In genomic region chr7:116425771-116426170, GRCm38 (mm10) we compare ENCODE assay signal across 23 mouse cellular contexts. TPM values are rescaled to one million over a fixed set of nuclear protein-coding genes. Genes with fewer than 3 reads are reported as not detected.
DNase-seq lines count a peak whose midpoint lies in the region; ATAC-seq and TF ChIP-seq lines count a peak whose summit lies in the region.
"Had no signal": no experiment of that assay in that cellular context is flagged by ENCODE, and none has a peak within 500 bp of the region (broad histone marks: within the 10 kb centered on the region; RNA-seq: fewer than 3 reads in every experiment).

No protein-coding gene starts in this region.

- no peak overlapping the region for H3K4me3 ChIP-seq in liver, adult 2 months (ENCODE audit: insufficient read depth, low read depth, low read length)
- no peak overlapping the region for H3K4me3 ChIP-seq in liver, embryonic 11.5 days (ENCODE audit: low read depth, low read length)
- no peak overlapping the region for H3K4me3 ChIP-seq in intestine, postnatal 0 days (ENCODE audit: low read depth, low read length)
- H3K4me3 ChIP-seq in stomach, embryonic 16.5 days (replicated peaks; ENCODE audit: low read length) = no peak overlapping the region
- no peak overlapping the region for H3K4me3 ChIP-seq in neural tube, embryonic 15.5 days (replicated peaks)
- H3K4me3 ChIP-seq: embryonic facial prominence, embryonic 15.5 days; forebrain, embryonic 10.5 days; heart, embryonic 15.5 days; layer of hippocampus, adult 2 months had no signal

- ATAC-seq in liver, embryonic 11.5 days (replicated peaks; ENCODE audit: low FRiP score) = no peak
- peak; percentile 88 for ATAC-seq in intestine, postnatal 0 days
- peak; percentile 33; the same call in 1 of the 2 replicates for ATAC-seq in stomach, embryonic 16.5 days (ENCODE audit: insufficient read depth, low FRiP score)
- no peak for ATAC-seq in neural tube, embryonic 15.5 days (ENCODE audit: low FRiP score)
- ATAC-seq: CD4-positive, CD25-positive, alpha-beta regulatory T cell, adult 4 months; Patski had no signal

- no peaks in the 10 kb centered on the region for H3K9me3 ChIP-seq in liver, embryonic 11.5 days (ENCODE audit: control insufficient read depth, low read length)
- H3K9me3 ChIP-seq in intestine, postnatal 0 days (ENCODE audit: control insufficient read depth) = no peaks in the 10 kb centered on the region
- H3K9me3 ChIP-seq in stomach, embryonic 16.5 days (replicated peaks; ENCODE audit: control insufficient read depth, low read length) = no peaks in the 10 kb centered on the region
- H3K9me3 ChIP-seq in neural tube, embryonic 15.5 days (replicated peaks) = no peaks in the 10 kb centered on the region
- H3K9me3 ChIP-seq: embryonic facial prominence, embryonic 15.5 days; forebrain, embryonic 10.5 days; heart, embryonic 15.5 days had no signal

- H3K27ac ChIP-seq in liver, adult 2 months (replicated peaks; ENCODE audit: insufficient read depth, low read depth, low read length) = peak overlapping the region; percentile 88
- no peak overlapping the region for H3K27ac ChIP-seq in liver, embryonic 11.5 days (ENCODE audit: low read depth, low read length)
- peak overlapping the region; percentile 91 for H3K27ac ChIP-seq in intestine, postnatal 0 days (ENCODE audit: low read depth, low read length)
- 0 out of 2 replicates have a peak overlapping the region, but pooled peaks have one; percentile 49 for H3K27ac ChIP-seq in stomach, embryonic 16.5 days (ENCODE audit: low read length)
- no peak overlapping the region for H3K27ac ChIP-seq in neural tube, embryonic 15.5 days (replicated peaks)
- H3K27ac ChIP-seq: embryonic facial prominence, embryonic 15.5 days; forebrain, embryonic 10.5 days; heart, embryonic 15.5 days; layer of hippocampus, adult 2 months; macrophage had no signal

- DNase-seq in heart, adult 11 months = peak; percentile 63
- DNase-seq in heart, postnatal 4 days = no peak
- peak; percentile 86 for DNase-seq in liver, adult 2 months (ENCODE audit: extremely low read depth, low read depth, low spot score)
- DNase-seq in liver, embryonic 11.5 days (ENCODE audit: low spot score) = no peak
- DNase-seq in cerebellum, adult 9-10 months = no peak
- DNase-seq: adrenal gland, postnatal 14 days; cerebellum, adult 11 months; cerebellum, postnatal 25 days; embryo, embryonic 11 days; gastrocnemius, postnatal 14 days; layer of hippocampus, postnatal 36 days; thymus, postnatal 36 days had no signal

- H3K4me2 ChIP-seq in liver, embryonic 11.5 days = no peak overlapping the region
- peak overlapping the region; percentile 30; the same call in 1 of the 2 replicates for H3K4me2 ChIP-seq in intestine, postnatal 0 days (replicated peaks; ENCODE audit: low read depth)
- no peak overlapping the region for H3K4me2 ChIP-seq in stomach, embryonic 16.5 days (ENCODE audit: low read depth, low read length)
- H3K4me2 ChIP-seq in neural tube, embryonic 15.5 days = no peak overlapping the region
- H3K4me2 ChIP-seq: embryonic facial prominence, embryonic 15.5 days; heart, embryonic 15.5 days; midbrain, embryonic 11.5 days had no signal

- no peaks in the 10 kb centered on the region for H3K27me3 ChIP-seq in liver, adult 2 months (ENCODE audit: control insufficient read depth, insufficient read depth, low read length)
- H3K27me3 ChIP-seq in liver, embryonic 11.5 days (replicated peaks; ENCODE audit: control insufficient read depth, insufficient read depth, low read length) = no peaks in the 10 kb centered on the region
- H3K27me3 ChIP-seq in intestine, postnatal 0 days (replicated peaks; ENCODE audit: control insufficient read depth, insufficient read depth, low read length) = no peaks in the 10 kb centered on the region
- no peaks in the 10 kb centered on the region for H3K27me3 ChIP-seq in stomach, embryonic 16.5 days (ENCODE audit: control insufficient read depth, insufficient read depth, low read length)
- no peaks in the 10 kb centered on the region for H3K27me3 ChIP-seq in neural tube, embryonic 15.5 days (replicated peaks)
- H3K27me3 ChIP-seq: embryonic facial prominence, embryonic 15.5 days; heart, embryonic 15.5 days; Patski had no signal

- TF ChIP-seq CTCF in liver, adult 2 months (IDR thresholded peaks at IDR 0.05; ENCODE audit: low read depth, low read length) = no peak
- no peak for TF ChIP-seq CTCF in intestine, postnatal 0 days (IDR thresholded peaks at IDR 0.05; ENCODE audit: low read depth)

- H3K36me3 ChIP-seq in liver, adult 2 months (ENCODE audit: control insufficient read depth, insufficient read depth, low read length) = peaks cover 2% of the 10 kb centered on the region; the same call in 1 of the 2 replicates
- no peaks in the 10 kb centered on the region for H3K36me3 ChIP-seq in liver, embryonic 11.5 days (ENCODE audit: control insufficient read depth, insufficient read depth, low read length)
- no peaks in the 10 kb centered on the region for H3K36me3 ChIP-seq in intestine, postnatal 0 days (ENCODE audit: control insufficient read depth, insufficient read depth)
- no peaks in the 10 kb centered on the region for H3K36me3 ChIP-seq in stomach, embryonic 16.5 days (ENCODE audit: control insufficient read depth, insufficient read depth, low read length)
- H3K36me3 ChIP-seq in neural tube, embryonic 15.5 days = no peaks in the 10 kb centered on the region
- H3K36me3 ChIP-seq: embryonic facial prominence, embryonic 15.5 days; heart, embryonic 15.5 days had no signal

- H3K9ac ChIP-seq in liver, adult 2 months (ENCODE audit: low read depth, low read length) = no peak overlapping the region
- no peak overlapping the region for H3K9ac ChIP-seq in liver, embryonic 11.5 days (ENCODE audit: low read depth, low read length)
- H3K9ac ChIP-seq in intestine, postnatal 0 days (ENCODE audit: low read depth, low read length) = no peak overlapping the region
- no peak overlapping the region for H3K9ac ChIP-seq in stomach, embryonic 16.5 days (ENCODE audit: low read length)
- H3K9ac ChIP-seq in neural tube, embryonic 15.5 days (replicated peaks) = no peak overlapping the region
- H3K9ac ChIP-seq: embryonic facial prominence, embryonic 15.5 days; heart, embryonic 15.5 days had no signal

- peaks cover 21% of the 10 kb centered on the region for H3K4me1 ChIP-seq in liver, adult 2 months (ENCODE audit: control insufficient read depth, insufficient read depth, low read length)
- H3K4me1 ChIP-seq in liver, embryonic 11.5 days (replicated peaks; ENCODE audit: control insufficient read depth, insufficient read depth, low read length) = no peaks in the 10 kb centered on the region
- H3K4me1 ChIP-seq in intestine, postnatal 0 days (replicated peaks; ENCODE audit: control insufficient read depth, insufficient read depth, low read length) = no peaks in the 10 kb centered on the region; the same call in 1 of the 2 replicates
- no peaks in the 10 kb centered on the region for H3K4me1 ChIP-seq in stomach, embryonic 16.5 days (ENCODE audit: control insufficient read depth, insufficient read depth, low read length)
- H3K4me1 ChIP-seq in neural tube, embryonic 15.5 days = no peaks in the 10 kb centered on the region
- H3K4me1 ChIP-seq: embryonic facial prominence, embryonic 15.5 days; forebrain, embryonic 10.5 days had no signal

- H3K79me2 ChIP-seq in liver, adult 2 months (ENCODE audit: control insufficient read depth, insufficient read depth, low read length) = peaks cover 29% of the 10 kb centered on the region

- WGBS in liver, adult 2 months = 25% methylated on average over 6 of the region's 6 CpGs
- 82% methylated on average over 6 of the region's 6 CpGs for WGBS in liver, embryonic 11.5 days
- 39% methylated on average over 6 of the region's 6 CpGs for WGBS in intestine, postnatal 0 days
- WGBS in stomach, embryonic 16.5 days = 81% methylated on average over 6 of the region's 6 CpGs
- WGBS in neural tube, embryonic 15.5 days = 87% methylated on average over 6 of the region's 6 CpGs

- no peak for TF ChIP-seq POLR2A in liver, adult 2 months (IDR thresholded peaks at IDR 0.05; ENCODE audit: extremely low read depth, insufficient read depth, low read length)

RNA-seq across cellular contexts. Expression of gene Pik3c2a, which starts 17.5 kb away (rescaled TPM):
- total RNA-seq in heart, postnatal 4 days (2021) = 10 to 100 TPM; 25.2 to 26.0 TPM
- 39.7 and 40.7 TPM in 2 replicates for total RNA-seq in liver, adult 2 months (2014; rRNA removed)
- 1.7 and 1.8 TPM in 2 replicates for polyA plus RNA-seq in liver, adult 2 months (2012; rRNA removed)
- 14.9 and 16.8 TPM in 2 replicates for polyA plus RNA-seq in liver, embryonic 11.5 days (2014; fragmentation: Nextera tagmentation; extraction: Ambion mirVana)
- polyA plus RNA-seq in intestine, postnatal 0 days (2015; fragmentation: Nextera tagmentation; extraction: Ambion mirVana) = 21.5 and 26.4 TPM in 2 replicates
- polyA plus RNA-seq in stomach, embryonic 16.5 days (2015; fragmentation: Nextera tagmentation; extraction: Ambion mirVana) = 28.7 and 29.3 TPM in 2 replicates
- polyA plus RNA-seq in neural tube, embryonic 15.5 days (2015; fragmentation: Nextera tagmentation; extraction: Ambion mirVana) = 16.4 and 17.2 TPM in 2 replicates

Comparison
In these comparisons a context has a peak if more than half of its experiments do, and no peak if none do; other contexts are left out.
1. DNase-seq: peak in heart, adult 11 months (single experiment) and liver, adult 2 months (single experiment); none in heart, postnatal 4 days (single experiment), liver, embryonic 11.5 days (single experiment) and cerebellum, adult 9-10 months (single experiment).
2. H3K27ac ChIP-seq: peak in liver, adult 2 months (single experiment), intestine, postnatal 0 days (single experiment) and stomach, embryonic 16.5 days (single experiment); none in liver, embryonic 11.5 days (single experiment) and neural tube, embryonic 15.5 days (single experiment).
3. ATAC-seq: peak in intestine, postnatal 0 days (single experiment) and stomach, embryonic 16.5 days (single experiment); none in liver, embryonic 11.5 days (single experiment) and neural tube, embryonic 15.5 days (single experiment).